8 mouse cellular contexts compared by ENCODE assay signal in the genomic region with DNA sequence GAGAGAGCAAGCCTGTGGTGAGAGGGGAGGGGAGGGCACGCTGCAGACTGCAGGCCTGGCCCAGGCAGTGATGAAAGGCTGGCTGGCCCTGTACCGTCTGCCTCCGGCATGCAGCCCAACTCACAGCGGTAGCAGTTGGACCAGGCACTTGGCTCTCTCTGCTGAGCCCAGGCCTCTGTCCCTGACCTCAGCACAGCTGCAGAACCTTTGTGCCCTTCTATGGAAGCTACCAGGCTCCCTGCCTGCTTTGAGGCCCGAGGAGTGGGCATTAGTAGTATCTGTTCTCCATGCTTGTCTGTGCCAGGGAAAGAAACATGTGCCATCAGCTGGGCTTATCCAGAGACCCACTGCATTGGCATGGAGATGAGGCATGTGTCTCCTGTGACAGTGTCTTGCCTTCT.
DNase-seq lines count a peak whose midpoint lies in the region; ATAC-seq lines count a peak whose summit lies in the region.

No protein-coding gene starts in this region.

- peak overlapping the region; percentile 45 for H3K27ac ChIP-seq in forebrain, embryonic 10.5 days
- H3K27ac ChIP-seq in forebrain, embryonic 11.5 days (ENCODE audit: low read depth, low read length), result no peak overlapping the region
- H3K27ac ChIP-seq in hindbrain, embryonic 14.5 days, result no peak overlapping the region
- no peak overlapping the region for H3K27ac ChIP-seq in midbrain, embryonic 13.5 days
- no peak overlapping the region for H3K27ac ChIP-seq in kidney, embryonic 14.5 days (ENCODE audit: low read depth, low read length)

- WGBS in forebrain, embryonic 10.5 days, result 50% methylated on average over 5 of the region's 5 CpGs
- WGBS in forebrain, embryonic 11.5 days, result 47% methylated on average over 5 of the region's 5 CpGs
- 36% methylated on average over 5 of the region's 5 CpGs for WGBS in hindbrain, embryonic 14.5 days
- WGBS in midbrain, embryonic 13.5 days, result 27% methylated on average over 5 of the region's 5 CpGs
- WGBS in kidney, embryonic 14.5 days, result 58% methylated on average over 5 of the region's 5 CpGs

- no peak overlapping the region for H3K9ac ChIP-seq in forebrain, embryonic 11.5 days (ENCODE audit: low read length)
- H3K9ac ChIP-seq in hindbrain, embryonic 14.5 days, result no peak overlapping the region
- 0 out of 2 replicates have a peak overlapping the region, but pooled peaks have one; percentile 46 for H3K9ac ChIP-seq in midbrain, embryonic 13.5 days (replicated peaks)
- no peak overlapping the region for H3K9ac ChIP-seq in kidney, embryonic 14.5 days (ENCODE audit: low read depth, low read length)

- no peaks in the 10 kb centered on the region for H3K9me3 ChIP-seq in forebrain, embryonic 10.5 days
- no peaks in the 10 kb centered on the region for H3K9me3 ChIP-seq in forebrain, embryonic 11.5 days (ENCODE audit: control insufficient read depth, low read length)
- H3K9me3 ChIP-seq in hindbrain, embryonic 14.5 days (ENCODE audit: control insufficient read depth, low read length), result no peaks in the 10 kb centered on the region
- no peaks in the 10 kb centered on the region for H3K9me3 ChIP-seq in midbrain, embryonic 13.5 days
- no peaks in the 10 kb centered on the region for H3K9me3 ChIP-seq in kidney, embryonic 14.5 days (ENCODE audit: control insufficient read depth, low read length)

- H3K36me3 ChIP-seq in forebrain, embryonic 10.5 days (replicated peaks), result no peaks in the 10 kb centered on the region
- H3K36me3 ChIP-seq in forebrain, embryonic 11.5 days (ENCODE audit: control insufficient read depth, insufficient read depth, low read length), result no peaks in the 10 kb centered on the region
- H3K36me3 ChIP-seq in hindbrain, embryonic 14.5 days (replicated peaks; ENCODE audit: control insufficient read depth, insufficient read depth), result no peaks in the 10 kb centered on the region
- no peaks in the 10 kb centered on the region for H3K36me3 ChIP-seq in midbrain, embryonic 13.5 days
- no peaks in the 10 kb centered on the region for H3K36me3 ChIP-seq in kidney, embryonic 14.5 days (ENCODE audit: control insufficient read depth, insufficient read depth, low read length)

- H3K4me2 ChIP-seq in forebrain, embryonic 11.5 days (ENCODE audit: low read depth, low read length, severe bottlenecking), result no peak overlapping the region
- no peak overlapping the region for H3K4me2 ChIP-seq in hindbrain, embryonic 14.5 days (replicated peaks)
- no peak overlapping the region for H3K4me2 ChIP-seq in midbrain, embryonic 13.5 days (replicated peaks)
- no peak overlapping the region for H3K4me2 ChIP-seq in kidney, embryonic 14.5 days (replicated peaks; ENCODE audit: low read depth, low read length)

- no peaks in the 10 kb centered on the region for H3K27me3 ChIP-seq in forebrain, embryonic 10.5 days (ENCODE audit: poor library complexity, severe bottlenecking)
- H3K27me3 ChIP-seq in forebrain, embryonic 11.5 days (ENCODE audit: control insufficient read depth, insufficient read depth, low read length), result no peaks in the 10 kb centered on the region
- no peaks in the 10 kb centered on the region for H3K27me3 ChIP-seq in hindbrain, embryonic 14.5 days (ENCODE audit: control insufficient read depth, insufficient read depth, low read length)
- H3K27me3 ChIP-seq in midbrain, embryonic 13.5 days, result no peaks in the 10 kb centered on the region
- no peaks in the 10 kb centered on the region for H3K27me3 ChIP-seq in kidney, embryonic 14.5 days (ENCODE audit: control insufficient read depth, insufficient read depth, low read length)

- H3K4me3 ChIP-seq in forebrain, embryonic 10.5 days, result no peak overlapping the region
- H3K4me3 ChIP-seq in forebrain, embryonic 11.5 days (ENCODE audit: low read depth, low read length), result no peak overlapping the region
- H3K4me3 ChIP-seq in hindbrain, embryonic 14.5 days (replicated peaks; ENCODE audit: low read length), result no peak overlapping the region
- no peak overlapping the region for H3K4me3 ChIP-seq in midbrain, embryonic 13.5 days (replicated peaks)
- H3K4me3 ChIP-seq in kidney, embryonic 14.5 days (ENCODE audit: low read length), result no peak overlapping the region

- no peak for DNase-seq in forebrain, embryonic 10.5 days (ENCODE audit: extremely low spot score, low spot score)
- DNase-seq in forebrain, embryonic 11.5 days (ENCODE audit: low spot score), result no peak
- peak; percentile 90 to 95 for DNase-seq in cerebellum, adult 18-20 months
- DNase-seq in frontal cortex, postnatal 36 days (ENCODE audit: low spot score in 2 of 2), result peak; percentile 38 to 46
- peak; percentile 57 for DNase-seq in hindbrain, embryonic 14.5 days (ENCODE audit: low spot score)

- no peak for ATAC-seq in forebrain, embryonic 11.5 days (replicated peaks; ENCODE audit: low FRiP score)
- peak; percentile 73 for ATAC-seq in hindbrain, embryonic 14.5 days (ENCODE audit: low FRiP score)
- ATAC-seq in midbrain, embryonic 13.5 days, result peak; percentile 65; the same call in 1 of the 2 replicates
- ATAC-seq in kidney, embryonic 14.5 days (ENCODE audit: low FRiP score, low TSS enrichment), result no peak
- ATAC-seq in megakaryocyte-erythroid progenitor cell, adult 5-6 weeks (replicated peaks; ENCODE audit: low FRiP score, low TSS enrichment, poor library complexity, severe bottlenecking), result no peak

- H3K4me1 ChIP-seq in forebrain, embryonic 10.5 days, result peaks cover 15% of the 10 kb centered on the region
- H3K4me1 ChIP-seq in forebrain, embryonic 11.5 days (replicated peaks; ENCODE audit: control insufficient read depth, insufficient read depth, low read length), result no peaks in the 10 kb centered on the region
- H3K4me1 ChIP-seq in hindbrain, embryonic 14.5 days (replicated peaks; ENCODE audit: control insufficient read depth, insufficient read depth, low read length), result no peaks in the 10 kb centered on the region
- H3K4me1 ChIP-seq in midbrain, embryonic 13.5 days (replicated peaks), result peaks cover 24% of the 10 kb centered on the region
- no peaks in the 10 kb centered on the region for H3K4me1 ChIP-seq in kidney, embryonic 14.5 days (ENCODE audit: control insufficient read depth, insufficient read depth, low read length)

Comparison
In these comparisons a context has a peak if more than half of its experiments do, and no peak if none do; other contexts are left out.
1. DNase-seq: peak in cerebellum, adult 18-20 months (2 of 2), frontal cortex, postnatal 36 days (2 of 2) and hindbrain, embryonic 14.5 days (single experiment); none in forebrain, embryonic 10.5 days (single experiment) and forebrain, embryonic 11.5 days (single experiment).
2. ATAC-seq: peak in hindbrain, embryonic 14.5 days (single experiment) and midbrain, embryonic 13.5 days (single experiment); none in forebrain, embryonic 11.5 days (single experiment), kidney, embryonic 14.5 days (single experiment) and megakaryocyte-erythroid progenitor cell, adult 5-6 weeks (single experiment).